Mouse (Mus musculus) heart, postnatal 0 days (tissue): ENCODE data around the gene Ankrd65. TPM values are rescaled to one million over a fixed set of nuclear protein-coding genes. Genes with fewer than 3 reads are reported as not detected.
A peak's percentile ranks its signal among the peaks of the same experiment; 100 is the strongest.

Source experiments
- ATAC-seq: fragments of 200-750 bp; cut with Nextera tagmentation; 2 replicates; pipeline ENCODE4 v1.8.0; 2017; ENCODE audit warnings: low read depth, moderate number of reproducible peaks, moderate library complexity; ENCODE audit not compliant: insufficient read depth
- DNase-seq: peaks from one replicate; pipeline ENCODE4 v3.0.0-alpha.2; 2016; ENCODE audit warnings: low spot score
- H3K27ac ChIP-seq: fragments of 300-500 bp; sonication (generic); 2 replicates; pipeline ENCODE4 v1.5.1; 2014; ENCODE audit warnings: low read depth, mild to moderate bottlenecking
- H3K27me3 ChIP-seq: fragments of 300-500 bp; sonication (generic); 2 replicates; pipeline ENCODE4 v1.6.1; 2014; ENCODE audit warnings: low read length, mixed read lengths; ENCODE audit not compliant: control insufficient read depth, insufficient read depth
- H3K36me3 ChIP-seq: fragments of 300-500 bp; sonication (generic); replicated peaks from 2 replicates; pipeline ENCODE4 v1.6.1; 2014; ENCODE audit warnings: low read length, mixed read lengths; ENCODE audit not compliant: control insufficient read depth, insufficient read depth
- H3K4me1 ChIP-seq: fragments of 300-500 bp; sonication (generic); 2 replicates; pipeline ENCODE4 v1.6.1; 2014; ENCODE audit warnings: antibody characterized with exemption; ENCODE audit not compliant: control insufficient read depth, insufficient read depth
- H3K4me2 ChIP-seq: fragments of 300-500 bp; sonication (generic); 2 replicates; pipeline ENCODE4 v1.6.1; 2014; ENCODE audit warnings: low read depth, mild to moderate bottlenecking, low read length, moderate library complexity
- H3K4me3 ChIP-seq: fragments of 300-500 bp; sonication (generic); 2 replicates; pipeline ENCODE4 v1.5.1; 2014; ENCODE audit warnings: low read depth, low read length
- H3K9ac ChIP-seq: fragments of 300-500 bp; sonication (generic); replicated peaks from 2 replicates; pipeline ENCODE4 v1.6.1; 2014; ENCODE audit warnings: low read depth, low read length, mixed read lengths
- H3K9me3 ChIP-seq: fragments of 300-500 bp; sonication (generic); replicated peaks from 2 replicates; pipeline ENCODE4 v1.6.1; 2016; ENCODE audit warnings: low read length; ENCODE audit not compliant: control insufficient read depth
- CTCF ChIP-seq: IDR thresholded peaks from 2 replicates; pipeline ENCODE4 v1.5.1; 2016; ENCODE audit warnings: antibody characterized with exemption, control low read depth, low read depth
- EP300 ChIP-seq: IDR thresholded peaks from 2 replicates; pipeline ENCODE4 v1.6.1; 2016; ENCODE audit warnings: antibody characterized with exemption, low read depth
- WGBS: fragments of 180-500 bp; shearing (Covaris S2); extraction: QIAGEN DNeasy Blood & Tissue Kit; methylation state at CpG from one replicate; pipeline ENCODE4 v1.1.7; 2014; 5-methylcytosine and 5-hydroxymethylcytosine counted together
- polyA plus RNA-seq: library from polyadenylated mRNA; unstranded; fragments of >200 nt; fragmentation: Nextera tagmentation; extraction: Ambion mirVana; gene quantifications from 2 replicates; pipeline ENCODE4 v1.2.1, GENCODE M21; 2015
- total RNA-seq: library from RNA; depleted of rRNA; stranded (reverse); fragments of >200 nt; gene quantifications from 2 replicates; pipeline ENCODE4 v1.2.3, GENCODE M21; 2014; ENCODE audit warnings: low replicate concordance

Ankrd65 gene
- total and polyA plus RNA-seq, 2 experiments from 2014 or later = not detected

DNA sequence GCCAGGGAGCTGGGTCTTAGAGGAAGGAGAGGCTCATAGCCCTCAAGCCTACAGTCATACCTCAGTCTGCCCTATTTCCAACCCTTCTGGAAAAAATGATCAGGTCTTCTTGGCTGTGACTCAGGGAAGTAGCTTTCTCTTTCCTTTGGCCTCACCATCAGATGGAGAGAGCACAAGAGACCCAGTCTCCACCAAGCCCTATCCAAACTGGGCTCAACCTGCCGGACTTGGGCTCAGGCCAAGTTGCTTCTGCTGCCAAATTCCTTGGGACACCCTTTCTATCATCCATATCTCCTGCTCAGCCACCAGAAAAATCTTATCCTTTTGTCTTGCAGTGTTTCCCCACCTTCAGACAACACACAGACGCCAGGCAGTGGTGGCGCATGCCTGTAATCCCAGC, 14.4 kb upstream of the Ankrd65 start:
- DNase-seq (no peak), ATAC-seq (no peak)
- Histone ChIP-seq H3K4me3 (no peak overlapping the region), H3K27me3 (peaks cover 5% of the 10 kb centered on the region; the same call in 1 of the 2 replicates), H3K27ac (peak overlapping the region; percentile 80), H3K4me2 (no peak overlapping the region), H3K4me1 (peaks cover 29% of the 10 kb centered on the region), H3K36me3 (no peaks in the 10 kb centered on the region), H3K9ac (no peak overlapping the region), H3K9me3 (no peaks in the 10 kb centered on the region)
- TF ChIP-seq EP300 (no peak), CTCF (no peak)
- WGBS = 42% methylated on average over 3 of the region's 3 CpGs

DNA sequence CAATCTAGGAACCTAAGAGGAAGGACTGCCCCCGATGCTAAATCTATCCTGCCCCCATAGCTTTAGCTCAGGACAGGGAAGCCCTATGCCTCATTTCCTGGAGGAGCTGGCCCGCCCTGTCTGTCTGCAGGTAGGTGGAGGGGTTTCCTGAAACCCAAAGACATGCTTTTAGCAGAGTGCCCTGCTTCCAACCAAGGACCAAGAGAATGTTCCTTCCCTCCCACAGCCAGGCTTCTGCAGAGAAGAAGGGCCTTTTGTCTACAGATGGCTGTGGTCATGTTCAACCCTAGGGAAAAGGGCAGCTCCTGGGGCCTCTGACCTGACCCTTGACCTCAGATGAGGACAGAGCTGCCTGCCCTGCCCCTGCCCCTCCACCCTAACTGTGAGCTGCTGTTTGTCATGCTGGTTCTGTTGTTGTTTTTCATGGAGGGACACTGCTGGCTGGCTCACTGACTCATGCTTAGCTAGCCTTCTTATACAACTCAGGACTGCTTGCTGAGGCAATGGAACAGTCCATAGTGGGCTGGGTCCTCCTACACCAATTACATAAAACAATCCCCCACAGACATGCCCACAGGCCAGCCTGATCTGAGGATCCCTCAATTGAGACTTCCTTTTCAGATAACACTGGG, 13.4 kb upstream of the Ankrd65 start:
- Histone ChIP-seq H3K9me3 (no peaks in the 10 kb centered on the region), H3K27me3 (peaks cover 5% of the 10 kb centered on the region; the same call in 1 of the 2 replicates), H3K9ac (no peak overlapping the region), H3K36me3 (no peaks in the 10 kb centered on the region), H3K27ac (peak overlapping the region; percentile 61), H3K4me3 (no peak overlapping the region), H3K4me2 (no peak overlapping the region), H3K4me1 (peaks cover 29% of the 10 kb centered on the region)
- ATAC-seq (no peak), DNase-seq (no peak)
- WGBS = 61% methylated on average over 2 of the region's 2 CpGs
- TF ChIP-seq CTCF (no peak), EP300 (no peak)

DNA sequence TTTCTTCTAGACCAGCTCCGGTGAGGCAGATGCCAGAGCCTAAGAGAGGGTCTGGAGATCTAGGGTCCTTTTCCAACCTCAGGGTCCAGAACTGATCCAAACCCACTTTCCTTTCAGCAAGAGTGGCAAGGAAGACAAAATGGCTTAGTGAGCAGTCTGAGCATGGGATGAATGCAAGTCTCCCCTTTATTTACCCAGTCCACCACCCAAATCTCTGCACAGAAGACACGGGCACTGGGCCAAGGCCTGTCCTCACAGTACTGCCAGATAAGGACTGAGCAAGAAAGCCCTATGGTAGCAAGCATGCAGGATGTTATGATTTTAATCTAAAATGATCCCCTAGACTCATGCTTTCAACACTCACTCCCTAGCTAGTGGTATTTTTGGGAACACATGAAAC, 12.4 kb upstream of the Ankrd65 start:
- no peak overlapping the region for H3K9ac ChIP-seq
- H3K4me3 ChIP-seq = no peak overlapping the region
- 27% methylated on average over 2 of the region's 2 CpGs for WGBS
- DNase-seq (no peak), ATAC-seq (no peak)
- no peaks in the 10 kb centered on the region for H3K9me3 ChIP-seq
- H3K4me1 ChIP-seq = peaks cover 29% of the 10 kb centered on the region
- TF ChIP-seq EP300 (no peak), CTCF (no peak)
- H3K4me2 ChIP-seq = no peak overlapping the region
- no peaks in the 10 kb centered on the region; the same call in 1 of the 2 replicates for H3K27me3 ChIP-seq
- H3K27ac ChIP-seq = peak overlapping the region; percentile 58
- H3K36me3 ChIP-seq = no peaks in the 10 kb centered on the region

DNA sequence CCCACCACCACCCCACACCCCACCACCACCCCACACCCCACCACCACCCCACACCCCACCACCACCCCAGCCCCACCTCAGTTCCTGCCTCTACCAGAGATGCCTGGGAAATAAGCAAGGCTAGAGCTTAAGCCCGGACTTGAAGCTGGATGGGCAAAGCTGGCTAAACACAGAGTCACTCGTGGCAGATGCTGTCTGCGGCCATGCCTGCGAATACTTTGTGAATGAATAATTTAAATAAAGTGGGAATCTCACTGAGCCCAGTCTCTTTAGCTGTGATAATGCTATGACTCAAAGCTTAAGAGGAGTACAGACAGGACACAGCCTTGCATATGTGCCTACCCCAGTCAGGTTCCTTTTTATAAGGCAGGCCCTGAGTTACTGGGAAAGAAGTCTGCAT, 10.7 kb upstream of the Ankrd65 start:
- ATAC-seq = no peak
- Histone ChIP-seq H3K4me1 (peaks cover 34% of the 10 kb centered on the region), H3K9ac (no peak overlapping the region), H3K36me3 (no peaks in the 10 kb centered on the region), H3K4me3 (no peak overlapping the region), H3K27ac (no peak overlapping the region), H3K4me2 (no peak overlapping the region), H3K9me3 (no peaks in the 10 kb centered on the region), H3K27me3 (no peaks in the 10 kb centered on the region)
- no peak for TF ChIP-seq EP300
- no peak for TF ChIP-seq CTCF
- 86% methylated on average over 4 of the region's 4 CpGs for WGBS
- no peak for DNase-seq

DNA sequence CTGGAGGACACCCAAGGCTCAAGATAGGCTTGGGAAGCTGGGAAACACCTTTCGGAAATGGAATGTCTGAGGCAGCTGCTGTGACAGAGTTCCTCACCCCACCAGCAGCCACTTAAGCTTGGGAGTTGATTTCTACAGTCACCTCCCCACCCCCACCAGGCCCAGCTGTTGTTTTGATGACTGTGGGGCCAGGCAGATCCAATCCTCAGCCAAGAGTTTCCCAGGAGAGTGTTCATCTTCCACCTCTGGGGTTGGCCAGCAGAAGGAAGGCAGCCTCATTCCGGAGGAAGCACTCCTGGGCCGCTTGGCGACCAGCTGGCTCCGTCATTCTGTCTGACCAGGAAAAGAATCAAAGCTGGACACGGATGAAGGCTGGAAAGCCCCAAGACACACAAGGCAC, 9.3 kb upstream of the Ankrd65 start:
- Histone ChIP-seq H3K4me1 (peaks cover 30% of the 10 kb centered on the region), H3K9ac (no peak overlapping the region), H3K4me3 (no peak overlapping the region), H3K36me3 (no peaks in the 10 kb centered on the region), H3K9me3 (no peaks in the 10 kb centered on the region), H3K4me2 (no peak overlapping the region), H3K27ac (peak overlapping the region; percentile 72), H3K27me3 (no peaks in the 10 kb centered on the region)
- TF ChIP-seq EP300 = 0 out of 2 replicates have a peak, but pooled peaks have one; percentile 58
- TF ChIP-seq CTCF = no peak
- DNase-seq = peak; percentile 63
- 18% methylated on average over 6 of the region's 6 CpGs for WGBS
- peak; percentile 34 for ATAC-seq
